In the genomic region with DNA sequence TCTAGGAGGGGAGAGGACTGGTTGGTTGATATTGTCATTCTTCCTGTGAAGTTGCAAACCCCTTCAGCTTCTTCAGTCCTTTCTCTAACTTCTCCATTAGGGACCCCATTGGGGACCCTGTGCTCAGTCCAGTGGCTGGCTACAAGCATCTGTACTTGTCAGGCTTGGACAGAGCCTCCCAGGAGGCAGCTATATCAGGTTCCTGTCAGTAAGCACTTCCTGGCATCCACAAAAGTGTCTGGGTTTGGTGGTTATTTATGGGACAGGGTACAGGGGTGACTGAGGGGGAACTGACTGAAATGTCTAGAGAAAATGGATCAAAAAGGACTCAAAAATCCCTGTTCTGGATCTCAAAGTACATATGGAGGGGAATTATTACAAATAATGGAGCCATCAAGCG, we compare ENCODE assay signal across 29 mouse cellular contexts.
DNase-seq lines count a peak whose midpoint lies in the region; ATAC-seq lines count a peak whose summit lies in the region.
"Had no signal": no experiment of that assay in that cellular context is flagged by ENCODE, and none has a peak within 500 bp of the region (broad histone marks: within the 10 kb centered on the region; RNA-seq: fewer than 3 reads in every experiment).

No protein-coding gene starts in this region.

- H3K9ac ChIP-seq in kidney, embryonic 16.5 days (replicated peaks; ENCODE audit: low read length), result no peak overlapping the region
- H3K9ac ChIP-seq: embryonic facial prominence, embryonic 13.5 days; forebrain, embryonic 12.5 days; forebrain, embryonic 15.5 days; heart, embryonic 12.5 days; heart, embryonic 15.5 days; hindbrain, embryonic 13.5 days had no signal

- H3K4me3 ChIP-seq in kidney, embryonic 16.5 days (ENCODE audit: low read length), result no peak overlapping the region
- H3K4me3 ChIP-seq in midbrain, embryonic 10.5 days, result no peak overlapping the region
- H3K4me3 ChIP-seq: embryonic facial prominence, embryonic 10.5 days; embryonic facial prominence, embryonic 13.5 days; erythroblast, embryonic 14.5 days; forebrain, embryonic 12.5 days; forebrain, embryonic 15.5 days; heart, embryonic 12.5 days; heart, embryonic 15.5 days; hindbrain, embryonic 10.5 days; hindbrain, embryonic 13.5 days had no signal

- DNase-seq in embryo, embryonic 10 days (ENCODE audit: low spot score), result peak; percentile 19
- DNase-seq in embryo, embryonic 9.5 days (ENCODE audit: extremely low spot score), result no peak
- DNase-seq in kidney, adult 9 months, result no peak
- peak; percentile 1 for DNase-seq in retina, postnatal 1 day
- DNase-seq in retina, embryonic 14.5 days (ENCODE audit: low spot score), result no peak
- no peak for DNase-seq in midbrain, embryonic 10.5 days (ENCODE audit: low spot score)
- DNase-seq: adrenal gland, postnatal 10 days; adrenal gland, postnatal 36 days; cerebellum, adult 18-20 months; cerebellum, adult 9-10 months; cerebellum, postnatal 14 days; gastrocnemius, postnatal 25 days; heart, adult 18-20 months; heart, postnatal 10 days; heart, postnatal 36 days had no signal

- H3K4me2 ChIP-seq in kidney, embryonic 16.5 days (replicated peaks; ENCODE audit: low read depth, low read length), result no peak overlapping the region
- H3K4me2 ChIP-seq: embryonic facial prominence, embryonic 13.5 days; forebrain, embryonic 12.5 days; forebrain, embryonic 15.5 days; heart, embryonic 12.5 days; heart, embryonic 15.5 days; hindbrain, embryonic 13.5 days had no signal

- ATAC-seq in kidney, embryonic 16.5 days (ENCODE audit: low FRiP score, low TSS enrichment), result peak; percentile 84
- ATAC-seq in megakaryocyte, adult 5-6 weeks (ENCODE audit: poor library complexity, severe bottlenecking), result no peak
- ATAC-seq: forebrain, embryonic 15.5 days; hindbrain, embryonic 16.5 days; Patski had no signal

- 0 out of 2 replicates have a peak, but pooled peaks cover 3% of the 10 kb centered on the region for H3K9me3 ChIP-seq in kidney, embryonic 16.5 days (ENCODE audit: low read length)
- H3K9me3 ChIP-seq in midbrain, embryonic 10.5 days (replicated peaks), result no peaks in the 10 kb centered on the region; the same call in 1 of the 2 replicates
- H3K9me3 ChIP-seq: embryonic facial prominence, embryonic 13.5 days; forebrain, embryonic 12.5 days; forebrain, embryonic 15.5 days; G1E; heart, embryonic 12.5 days; heart, embryonic 15.5 days; hindbrain, embryonic 13.5 days had no signal

- no peak overlapping the region for H3K27ac ChIP-seq in kidney, embryonic 16.5 days (ENCODE audit: low read length)
- H3K27ac ChIP-seq in midbrain, embryonic 10.5 days (replicated peaks), result no peak overlapping the region
- H3K27ac ChIP-seq: embryonic facial prominence, embryonic 10.5 days; embryonic facial prominence, embryonic 13.5 days; forebrain, embryonic 12.5 days; forebrain, embryonic 15.5 days; heart, embryonic 15.5 days; hindbrain, embryonic 10.5 days; hindbrain, embryonic 13.5 days had no signal

- WGBS in kidney, embryonic 16.5 days, result 36% methylated on average over 1 of the region's 1 CpGs
- WGBS in midbrain, embryonic 10.5 days, result 88% methylated on average over 1 of the region's 1 CpGs

- H3K36me3 ChIP-seq in kidney, embryonic 16.5 days (ENCODE audit: insufficient read depth, low read length), result no peaks in the 10 kb centered on the region
- no peaks in the 10 kb centered on the region for H3K36me3 ChIP-seq in midbrain, embryonic 10.5 days
- H3K36me3 ChIP-seq: embryonic facial prominence, embryonic 10.5 days; embryonic facial prominence, embryonic 13.5 days; forebrain, embryonic 12.5 days; forebrain, embryonic 15.5 days; G1E; heart, embryonic 12.5 days; heart, embryonic 15.5 days; hindbrain, embryonic 10.5 days; hindbrain, embryonic 13.5 days had no signal

- peaks cover 3% of the 10 kb centered on the region; the same call in 1 of the 2 replicates for H3K4me1 ChIP-seq in kidney, embryonic 16.5 days (ENCODE audit: insufficient read depth, low read length)
- no peaks in the 10 kb centered on the region for H3K4me1 ChIP-seq in midbrain, embryonic 10.5 days
- H3K4me1 ChIP-seq: embryonic facial prominence, embryonic 10.5 days; embryonic facial prominence, embryonic 13.5 days; forebrain, embryonic 12.5 days; forebrain, embryonic 15.5 days; heart, embryonic 15.5 days; hindbrain, embryonic 10.5 days; hindbrain, embryonic 13.5 days had no signal

- H3K27me3 ChIP-seq in kidney, embryonic 16.5 days (ENCODE audit: insufficient read depth, low read length), result no peaks in the 10 kb centered on the region
- H3K27me3 ChIP-seq in midbrain, embryonic 10.5 days (ENCODE audit: low read depth, poor library complexity, severe bottlenecking), result no peaks in the 10 kb centered on the region
- H3K27me3 ChIP-seq: embryonic facial prominence, embryonic 13.5 days; forebrain, embryonic 12.5 days; forebrain, embryonic 15.5 days; heart, embryonic 12.5 days; heart, embryonic 15.5 days; hindbrain, embryonic 13.5 days; Patski had no signal

Comparison
In these comparisons a context has a peak if more than half of its experiments do, and no peak if none do; other contexts are left out.
1. DNase-seq: peak in embryo, embryonic 10 days (single experiment) and retina, postnatal 1 day (single experiment); none in embryo, embryonic 9.5 days (single experiment), kidney, adult 9 months (single experiment), retina, embryonic 14.5 days (single experiment) and midbrain, embryonic 10.5 days (single experiment).